Mouse (Mus musculus) liver, adult 2 months (tissue): ENCODE data around the gene Agmat. TPM values are rescaled to one million over a fixed set of nuclear protein-coding genes. Genes with fewer than 3 reads are reported as not detected.

Source experiments
- DNase-seq: peaks from one replicate; pipeline ENCODE4 v3.0.0-alpha.2; 2011; ENCODE audit warnings: low read depth, low spot score; ENCODE audit errors: extremely low read depth
- H3K27ac ChIP-seq: fragments of 200-500 bp; replicated peaks from 2 replicates; pipeline ENCODE4 v1.5.1; 2012; ENCODE audit warnings: low read depth, mild to moderate bottlenecking, control low read depth, inconsistent platforms, low read length; ENCODE audit not compliant: insufficient read depth
- H3K27me3 ChIP-seq: fragments of 200-500 bp; 2 replicates; pipeline ENCODE4 v1.6.1; 2012; ENCODE audit warnings: mild to moderate bottlenecking, moderate library complexity, low read length, inconsistent platforms; ENCODE audit not compliant: control insufficient read depth, insufficient read depth
- H3K36me3 ChIP-seq: fragments of 200-500 bp; 2 replicates; pipeline ENCODE4 v1.6.1; 2012; ENCODE audit warnings: low read length, inconsistent platforms; ENCODE audit not compliant: control insufficient read depth, insufficient read depth
- H3K4me1 ChIP-seq: fragments of 200-500 bp; 2 replicates; pipeline ENCODE4 v1.6.1; 2011; ENCODE audit warnings: low read length; ENCODE audit not compliant: control insufficient read depth, insufficient read depth
- H3K4me3 ChIP-seq: fragments of 200-500 bp; 2 replicates; pipeline ENCODE4 v1.5.1; 2011; ENCODE audit warnings: low read depth, mild to moderate bottlenecking, control low read depth, low read length, moderate library complexity; ENCODE audit not compliant: insufficient read depth
- H3K79me2 ChIP-seq: fragments of 200-500 bp; 2 replicates; pipeline ENCODE4 v1.6.1; 2012; ENCODE audit warnings: inconsistent platforms, mild to moderate bottlenecking, low read length, moderate library complexity; ENCODE audit not compliant: control insufficient read depth, insufficient read depth
- H3K9ac ChIP-seq: fragments of 200-500 bp; 2 replicates; pipeline ENCODE4 v1.6.1; 2012; ENCODE audit warnings: low read depth, mild to moderate bottlenecking, control low read depth, inconsistent platforms, low read length
- CTCF ChIP-seq: fragments of 200-500 bp; IDR thresholded peaks from 2 replicates; pipeline ENCODE4 v1.5.1; 2011; ENCODE audit warnings: low read depth, low read length, control low read depth
- POLR2A ChIP-seq: fragments of 200-500 bp; IDR thresholded peaks from 2 replicates; pipeline ENCODE4 v1.6.1; 2011; ENCODE audit warnings: low read length, control low read depth; ENCODE audit not compliant: insufficient read depth; ENCODE audit errors: extremely low read depth
- WGBS: fragments of 180-500 bp; shearing (Covaris S2); methylation state at CpG from one replicate; pipeline ENCODE4 v1.1.7; 2018; 5-methylcytosine and 5-hydroxymethylcytosine counted together
- polyA plus RNA-seq: library from polyadenylated mRNA; depleted of rRNA; stranded (reverse); fragments of >200 nt; gene quantifications from 2 replicates; pipeline ENCODE4 v1.2.3, GENCODE M21; 2012
- total RNA-seq: library from RNA; depleted of rRNA; stranded (reverse); fragments of >200 nt; gene quantifications from 2 replicates; pipeline ENCODE4 v1.2.3, GENCODE M21; 2014

The Agmat gene
- total and polyA plus RNA-seq, 2 experiments = 164 to 487 TPM

DNA sequence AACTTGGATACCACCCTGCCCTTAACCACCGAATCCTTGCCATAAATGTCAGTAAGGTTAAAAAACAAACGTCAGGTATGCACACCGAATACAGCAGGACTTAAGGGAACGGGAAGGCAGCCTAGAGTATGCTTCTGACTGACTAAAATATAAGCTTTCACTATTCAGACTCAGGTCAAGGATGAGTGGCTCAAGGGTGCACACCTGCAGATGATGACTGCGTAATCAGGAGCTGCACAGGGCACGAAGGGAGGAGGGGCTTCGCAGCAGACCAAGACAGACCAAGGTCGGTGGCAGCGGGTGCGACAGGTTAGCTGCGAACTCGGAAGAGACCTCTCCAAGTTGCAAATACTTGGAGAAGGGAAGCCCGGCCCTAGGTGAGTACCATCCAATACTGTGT, 39.7 kb downstream of the Agmat start:
- Histone ChIP-seq H3K36me3 (peaks cover 10% of the 10 kb centered on the region; the same call in 1 of the 2 replicates), H3K27me3 (no peaks in the 10 kb centered on the region), H3K27ac (no peak overlapping the region), H3K4me1 (peaks cover 4% of the 10 kb centered on the region; the same call in 1 of the 2 replicates), H3K79me2 (peaks cover 2% of the 10 kb centered on the region; the same call in 1 of the 2 replicates), H3K4me3 (no peak overlapping the region), H3K9ac (no peak overlapping the region)
- 92% methylated on average over 13 of the region's 13 CpGs for WGBS
- no peak for DNase-seq
- TF ChIP-seq CTCF (no peak), POLR2A (no peak)

GRCm38 (mm10) chr4:141787046-141787445, 40.6 kb downstream of the Agmat start:
- WGBS = 51% methylated on average over 6 of the region's 6 CpGs
- TF ChIP-seq POLR2A (no peak), CTCF (no peak)
- Histone ChIP-seq H3K9ac (no peak overlapping the region), H3K4me1 (peaks cover 10% of the 10 kb centered on the region), H3K27ac (no peak overlapping the region), H3K4me3 (no peak overlapping the region), H3K79me2 (peaks cover 2% of the 10 kb centered on the region; the same call in 1 of the 2 replicates), H3K27me3 (no peaks in the 10 kb centered on the region), H3K36me3 (peaks cover 10% of the 10 kb centered on the region; the same call in 1 of the 2 replicates)
- DNase-seq = no peak

GRCm38 (mm10) chr4:141787462-141787861, 41.0 kb downstream of the Agmat start:
- WGBS = 92% methylated on average over 7 of the region's 7 CpGs
- no peak for TF ChIP-seq CTCF
- no peak for TF ChIP-seq POLR2A
- H3K36me3 ChIP-seq = peaks cover 7% of the 10 kb centered on the region; the same call in 1 of the 2 replicates

DNA sequence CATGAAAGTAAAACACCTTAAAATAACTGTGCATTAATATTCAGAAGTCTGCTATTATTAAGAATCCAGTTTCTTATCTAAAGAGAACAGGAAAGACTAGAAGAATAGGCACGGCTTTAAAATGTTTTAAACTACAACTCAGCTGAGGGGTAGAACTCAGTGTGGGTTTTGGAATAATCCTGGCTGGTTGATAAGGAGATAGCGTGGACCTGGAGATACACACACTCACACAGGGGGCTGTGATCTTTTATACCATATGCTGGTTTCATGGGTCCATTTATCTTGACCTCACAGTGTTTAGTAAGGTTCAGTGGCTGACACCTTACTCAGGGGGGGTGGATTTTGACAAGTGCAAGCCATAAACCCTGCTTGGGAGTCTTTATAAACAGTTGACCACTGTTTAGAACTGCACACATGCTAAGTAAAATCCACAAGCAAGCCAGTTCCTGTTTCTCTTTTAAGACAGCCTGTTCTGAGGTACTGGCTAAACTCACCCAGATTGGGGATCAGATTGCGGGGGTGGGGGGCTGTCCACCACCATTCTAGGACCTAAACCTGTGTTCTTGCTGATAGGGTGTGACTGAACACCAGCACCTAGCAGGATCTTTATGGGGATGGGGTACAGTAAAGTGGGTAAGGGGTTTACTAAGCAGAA, 43.2 kb downstream of the Agmat start:
- H3K9ac ChIP-seq = peak overlapping the region; percentile 85
- peaks cover 12% of the 10 kb centered on the region for H3K4me1 ChIP-seq
- no peak for DNase-seq
- H3K4me3 ChIP-seq = peak overlapping the region; percentile 75
- WGBS = 38% methylated on average over 3 of the region's 3 CpGs
- H3K79me2 ChIP-seq = peaks cover 2% of the 10 kb centered on the region; the same call in 1 of the 2 replicates
- no peak for TF ChIP-seq POLR2A
- no peak for TF ChIP-seq CTCF
- no peaks in the 10 kb centered on the region for H3K27me3 ChIP-seq
- peak overlapping the region; percentile 45 for H3K27ac ChIP-seq
- H3K36me3 ChIP-seq = no peaks in the 10 kb centered on the region

More at GRCm38 (mm10) chr4:141787462-141787861, 41.0 kb downstream of the Agmat start:
- H3K4me3 ChIP-seq = no peak overlapping the region
- H3K79me2 ChIP-seq = peaks cover 2% of the 10 kb centered on the region; the same call in 1 of the 2 replicates
- DNase-seq = no peak
- H3K27ac ChIP-seq = no peak overlapping the region
- H3K4me1 ChIP-seq = peaks cover 12% of the 10 kb centered on the region
- no peak overlapping the region for H3K9ac ChIP-seq
- H3K27me3 ChIP-seq = no peaks in the 10 kb centered on the region

- H3K4me1 ChIP-seq = peaks cover 20% of the 10 kb centered on the region
- under 1% methylated on average over 42 of the region's 42 CpGs for WGBS
- peak within 1 kb of the TSS; percentile 75 for H3K4me3 ChIP-seq
- H3K9ac ChIP-seq = peak within 1 kb of the TSS; percentile 85
- H3K36me3 ChIP-seq = no peaks in the 10 kb centered on the region
- TF ChIP-seq CTCF (no peak), POLR2A (peak; percentile 91)
- no peaks in the 10 kb centered on the region for H3K27me3 ChIP-seq
- peaks cover 1% of the 10 kb centered on the region; the same call in 1 of the 2 replicates for H3K79me2 ChIP-seq
- DNase-seq = peak; percentile 99
- peak within 1 kb of the TSS; percentile 82 for H3K27ac ChIP-seq
Observed at GRCm38 (mm10) chr4:141790524-141790990, 44.1 kb downstream of the Agmat start, which contains the start of gene Dnajc16. Gene Dnajc16 (minus strand): TSS chr4:141790931.

GRCm38 (mm10) chr4:141791486-141791885, 45.0 kb downstream of the Agmat start:
- Histone ChIP-seq H3K36me3 (no peaks in the 10 kb centered on the region), H3K79me2 (peaks cover 7% of the 10 kb centered on the region), H3K27ac (peak overlapping the region; percentile 82), H3K27me3 (no peaks in the 10 kb centered on the region), H3K4me1 (peaks cover 28% of the 10 kb centered on the region), H3K9ac (no peak overlapping the region; the same call in 1 of the 2 replicates), H3K4me3 (no peak overlapping the region)
- TF ChIP-seq POLR2A = no peak
- TF ChIP-seq CTCF = no peak
- no peak for DNase-seq
- 47% methylated on average over 7 of the region's 7 CpGs for WGBS
